Mouse (Mus musculus): ENCODE measurements at regions not wholly inside any gene's neighbourhood (a gene's known extent, or its start where the extent isn't known, plus 50 kb on each side); places are given as distances from the start of the nearest gene placed in this dataset.

DNA sequence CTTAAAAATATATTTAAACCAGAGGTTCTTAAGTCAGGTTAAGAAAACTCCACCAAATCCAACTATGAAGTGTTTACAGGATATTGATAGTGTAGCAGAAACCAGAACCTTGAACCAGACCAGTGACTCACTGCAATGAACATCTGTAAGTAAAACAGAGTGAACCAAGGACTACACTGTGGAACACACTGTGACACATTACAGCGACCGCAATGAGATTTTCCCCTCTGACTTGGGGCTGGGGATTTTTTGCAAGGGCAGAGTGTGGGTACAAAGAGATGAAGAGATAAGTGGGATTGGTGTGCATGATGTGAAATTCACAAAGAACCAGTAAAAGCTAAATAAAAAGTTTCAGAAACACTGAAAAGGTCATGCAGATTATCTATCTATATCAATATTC lies 73.0 kb upstream of the Nrn1 start:
- Histone ChIP-seq H3K4me3 (no peak overlapping the region), H3K36me3 (ENCODE audit: control insufficient read depth, insufficient read depth, low read length) (no peaks in the 10 kb centered on the region), H3K4me1 (ENCODE audit: control insufficient read depth, insufficient read depth, low read length) (no peaks in the 10 kb centered on the region), H3K9ac (ENCODE audit: low read depth, low read length) (no peak overlapping the region), H3K27me3 (ENCODE audit: control insufficient read depth, insufficient read depth, low read length) (no peaks in the 10 kb centered on the region), H3K79me2 (replicated peaks; ENCODE audit: control insufficient read depth, insufficient read depth, low read length) (no peaks in the 10 kb centered on the region), H3K27ac (no peak overlapping the region)
- 78% methylated on average over 2 of the region's 2 CpGs for WGBS
- intact Hi-C loops (cut with DNase I) = no loop called here
- no peak for DNase-seq
- TF ChIP-seq EP300 (IDR thresholded peaks at IDR 0.05; ENCODE audit: insufficient read depth, low read depth, low read length) (no peak), CTCF (IDR thresholded peaks at IDR 0.05) (no peak), POLR2A (IDR thresholded peaks at IDR 0.05; ENCODE audit: insufficient read depth, low read depth, low read length) (no peak)

DNA sequence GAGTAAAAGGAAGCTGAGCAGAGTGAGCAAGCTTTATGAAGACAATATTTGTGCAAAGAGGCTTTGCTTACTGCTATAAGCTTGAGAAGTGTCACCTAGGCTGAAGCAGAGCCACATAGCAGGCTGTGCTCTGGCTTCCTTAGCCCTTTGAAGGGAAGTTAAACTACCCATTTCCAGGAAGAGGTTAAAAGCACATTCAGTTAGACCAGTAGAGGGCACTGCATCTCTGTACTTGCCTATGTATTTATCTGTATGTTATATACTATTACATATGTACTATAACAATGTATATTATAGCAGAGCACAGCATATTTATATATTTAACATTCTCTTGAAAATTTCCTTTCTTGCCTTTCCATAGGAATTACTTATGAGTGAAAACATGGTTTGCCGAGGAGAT lies 54.4 kb upstream of the Nrn1 start:
- Histone ChIP-seq H3K27me3 (ENCODE audit: control insufficient read depth, insufficient read depth, low read length) (no peaks in the 10 kb centered on the region), H3K27ac (no peak overlapping the region), H3K4me1 (ENCODE audit: control insufficient read depth, insufficient read depth, low read length) (no peaks in the 10 kb centered on the region), H3K4me3 (no peak overlapping the region), H3K9ac (ENCODE audit: low read depth, low read length) (no peak overlapping the region), H3K36me3 (ENCODE audit: control insufficient read depth, insufficient read depth, low read length) (no peaks in the 10 kb centered on the region), H3K79me2 (replicated peaks; ENCODE audit: control insufficient read depth, insufficient read depth, low read length) (no peaks in the 10 kb centered on the region)
- TF ChIP-seq POLR2A (IDR thresholded peaks at IDR 0.05; ENCODE audit: insufficient read depth, low read depth, low read length) (no peak), CTCF (IDR thresholded peaks at IDR 0.05) (peak; percentile 64)
- DNase-seq = no peak
- intact Hi-C loops (cut with DNase I) = loop anchor here (5.0 kb wide), 1 partner anchor 523 kb away; no protein-coding TSS in a partner anchor
- 87% methylated on average over 1 of the region's 1 CpGs for WGBS

Data from heart, adult 2 months (tissue).